Mouse (Mus musculus) small intestine, adult 2 months (tissue): ENCODE results near the gene Adamtsl1.

Source experiments
- CTCF ChIP-seq: fragments of 200-500 bp; IDR thresholded peaks from 2 replicates; pipeline ENCODE4 v1.5.1; 2012; ENCODE audit warnings: low read depth, mild to moderate bottlenecking, control low read depth, inconsistent platforms, low read length, moderate library complexity, mixed read lengths; ENCODE audit not compliant: insufficient replicate concordance, insufficient read length; ENCODE audit errors: extremely low read depth
- POLR2A ChIP-seq: fragments of 200-500 bp; IDR thresholded peaks from 2 replicates; pipeline ENCODE4 v1.6.1; 2012; ENCODE audit warnings: low read depth, mild to moderate bottlenecking, control low read depth, inconsistent platforms, low read length, moderate library complexity

DNA sequence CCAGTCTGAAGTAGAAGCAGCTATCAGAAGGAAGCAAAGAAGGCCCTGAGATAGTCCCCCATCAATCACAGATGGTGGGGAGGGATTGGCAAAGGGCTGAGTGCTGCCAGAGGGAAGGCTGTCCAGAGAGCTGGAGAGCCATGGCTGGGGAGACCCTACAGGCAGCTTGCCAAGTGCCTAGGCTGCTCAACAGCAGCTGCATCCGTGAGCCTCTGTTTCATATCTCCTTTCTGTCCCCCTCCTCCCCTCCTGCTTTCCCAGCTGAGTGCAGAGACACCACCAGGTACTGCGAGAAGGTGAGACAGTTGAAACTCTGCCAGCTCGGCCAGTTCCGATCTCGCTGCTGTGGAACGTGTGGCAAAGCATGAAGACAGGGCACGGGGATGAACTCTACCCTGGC, 911.6 kb downstream of the Adamtsl1 start:
- TF ChIP-seq CTCF (no peak), POLR2A (no peak)
